Mouse (Mus musculus) megakaryocyte, adult 5-6 weeks (primary cell): ENCODE data around the gene Arhgap32. TPM values are rescaled to one million over a fixed set of nuclear protein-coding genes. Genes with fewer than 3 reads are reported as not detected.

Experiments
- ATAC-seq: 2 replicates; pipeline ENCODE4 v1.8.0; 2016; ENCODE audit warnings: mild to moderate bottlenecking, inconsistent platforms; ENCODE audit not compliant: poor library complexity, severe bottlenecking
- total RNA-seq, 2 experiments: library from RNA; stranded (forward) in 1 of 2; stranded (reverse) in 1 of 2; fragments of 153-499, 151-499 nt in 1 of 2; fragments of 221-1000, 200-1000 nt in 1 of 2; gene quantifications; 2 replicates each; pipeline versions ENCODE4 v1.2.3 to v1.2.4; 2015 to 2017

The Arhgap32 gene
- total RNA-seq, 2 experiments from 2014 or later: 2.8 to 4.9 TPM

GRCm38 (mm10) chr9:32181170-32181569, 65.2 kb downstream of the Arhgap32 start:
- 0 out of 2 replicates have a peak, but pooled peaks have one; percentile 49 for ATAC-seq

- no peak for ATAC-seq
These were observed 70.6 kb downstream of the Arhgap32 start for GRCm38 (mm10) chr9:32186489-32186888.

GRCm38 (mm10) chr9:32192295-32193073, 76.5 kb downstream of the Arhgap32 start:
- ATAC-seq: no peak

- no peak for ATAC-seq
These were observed 88.6 kb downstream of the Arhgap32 start for GRCm38 (mm10) chr9:32204450-32204990.

- no peak for ATAC-seq
These were observed 91.2 kb downstream of the Arhgap32 start for GRCm38 (mm10) chr9:32207133-32207532.

- no peak for ATAC-seq
These were observed 92.1 kb downstream of the Arhgap32 start for GRCm38 (mm10) chr9:32208071-32208470.

GRCm38 (mm10) chr9:32216820-32217567, 101.1 kb downstream of the Arhgap32 start:
- no peak for ATAC-seq

GRCm38 (mm10) chr9:32219400-32219799, 103.5 kb downstream of the Arhgap32 start:
- no peak for ATAC-seq

- no peak for ATAC-seq
These were observed 106.2 kb downstream of the Arhgap32 start for GRCm38 (mm10) chr9:32222184-32222583.

- ATAC-seq: peak; percentile 27; the same call in 1 of the 2 replicates
These were observed 108.0 kb downstream of the Arhgap32 start for GRCm38 (mm10) chr9:32223739-32224529.

- ATAC-seq: no peak
These were observed 109.0 kb downstream of the Arhgap32 start for GRCm38 (mm10) chr9:32224937-32225336.

GRCm38 (mm10) chr9:32225584-32225983, 109.6 kb downstream of the Arhgap32 start:
- no peak for ATAC-seq

GRCm38 (mm10) chr9:32227034-32227433, 111.1 kb downstream of the Arhgap32 start:
- no peak for ATAC-seq

- ATAC-seq: no peak
These were observed 117.7 kb downstream of the Arhgap32 start for GRCm38 (mm10) chr9:32233593-32233992.

- ATAC-seq: no peak
These were observed 119.0 kb downstream of the Arhgap32 start for GRCm38 (mm10) chr9:32234767-32235489.

- ATAC-seq: no peak
These were observed 123.0 kb downstream of the Arhgap32 start for GRCm38 (mm10) chr9:32238899-32239298.

GRCm38 (mm10) chr9:32239427-32239826, 123.5 kb downstream of the Arhgap32 start:
- ATAC-seq: peak; percentile 78

GRCm38 (mm10) chr9:32240449-32240848, 124.5 kb downstream of the Arhgap32 start:
- no peak for ATAC-seq

- ATAC-seq: no peak
These were observed 125.8 kb downstream of the Arhgap32 start for GRCm38 (mm10) chr9:32241637-32242199.
